Mouse (Mus musculus): ENCODE data around the gene Odf4.
A peak's percentile ranks its signal among the peaks of the same experiment; 100 is the strongest.

DNA sequence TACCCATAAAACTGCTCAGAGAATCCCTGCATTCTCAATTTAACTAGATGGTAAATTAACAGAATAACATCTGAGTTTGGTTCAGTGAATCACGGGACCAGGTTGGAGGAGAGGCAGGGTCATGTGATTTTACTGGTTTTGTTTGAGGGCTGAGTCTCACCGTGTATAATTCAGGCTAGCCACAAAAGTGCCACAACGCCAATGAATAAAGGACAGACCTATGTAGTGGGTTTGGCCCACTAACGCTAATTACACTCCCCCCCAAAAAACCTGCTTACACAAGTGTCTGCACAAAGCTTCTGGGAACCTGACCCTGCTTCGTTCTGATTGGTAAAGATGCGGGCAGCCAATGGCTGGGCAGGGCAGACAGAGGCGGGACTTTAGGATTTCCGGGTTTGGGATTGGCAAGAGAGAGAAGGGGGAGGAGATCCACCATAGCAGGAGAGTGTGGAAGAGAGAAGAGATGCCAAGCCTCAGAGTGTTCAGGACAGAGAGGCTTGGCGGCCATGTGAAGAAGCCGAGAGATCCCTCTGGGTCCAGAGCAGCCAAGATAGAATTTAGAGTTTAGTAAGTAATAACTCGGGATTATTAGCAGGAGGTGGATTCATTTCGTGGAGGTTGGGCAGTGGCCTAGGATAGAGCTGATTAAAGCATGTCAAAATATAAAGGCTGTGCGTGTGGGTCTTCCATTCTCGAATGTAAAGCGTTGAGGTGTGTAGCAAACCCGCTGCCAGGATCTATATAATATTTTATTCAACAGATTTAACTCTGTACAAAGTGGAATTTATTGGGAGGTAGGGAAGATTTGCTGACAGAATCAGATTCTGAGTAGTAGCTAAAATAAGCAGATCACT is 12.8 kb upstream of the Odf4 start:
- no peak for TF ChIP-seq CTCF (IDR thresholded peaks at IDR 0.05; ENCODE audit: borderline replicate concordance, insufficient read depth, low read length)
- peak; percentile 85 for TF ChIP-seq POLR2A (IDR thresholded peaks at IDR 0.05; ENCODE audit: low read depth, low read length)

Measured in embryonic fibroblast, embryonic 13.5 days (primary cell).